23 mouse cellular contexts compared by ENCODE assay signal in the genomic region with DNA sequence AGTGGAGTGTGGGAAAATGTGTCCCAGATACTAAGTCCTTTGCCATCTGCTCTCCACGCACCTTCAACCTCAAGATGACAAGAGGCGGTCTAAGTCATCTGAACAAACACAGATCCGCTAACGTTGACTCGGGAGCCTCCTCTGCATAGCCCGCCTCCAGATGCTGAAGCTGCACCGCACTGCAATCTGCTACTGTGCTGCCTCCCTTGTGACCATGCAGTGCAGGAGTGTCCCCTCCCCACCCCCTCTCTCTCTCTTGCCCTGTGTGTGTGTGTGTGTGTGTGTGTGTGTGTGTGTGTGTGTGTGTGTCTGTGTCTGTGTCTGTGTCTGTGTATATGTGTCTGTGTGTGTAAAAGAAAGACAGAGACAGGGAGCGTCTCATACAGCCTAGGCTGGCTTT. TPM values are rescaled to one million over a fixed set of nuclear protein-coding genes. Genes with fewer than 3 reads are reported as not detected.
A peak's percentile ranks its signal among the peaks of the same experiment; 100 is the strongest.
DNase-seq lines count a peak whose midpoint lies in the region; ATAC-seq and TF ChIP-seq lines count a peak whose summit lies in the region.
"Had no signal": no experiment of that assay in that cellular context is flagged by ENCODE, and none has a peak within 500 bp of the region (broad histone marks: within the 10 kb centered on the region; RNA-seq: fewer than 3 reads in every experiment).

No protein-coding gene starts in this region.

- TF ChIP-seq POLR2A in brain, embryonic 14.5 days (IDR thresholded peaks at IDR 0.05; ENCODE audit: borderline replicate concordance, extremely low read depth, insufficient read depth, insufficient read length, poor library complexity, severe bottlenecking), result no peak

- H3K4me2 ChIP-seq in hindbrain, embryonic 15.5 days, result no peak overlapping the region
- no peak overlapping the region for H3K4me2 ChIP-seq in hindbrain, embryonic 13.5 days
- H3K4me2 ChIP-seq in midbrain, embryonic 11.5 days, result no peak overlapping the region
- H3K4me2 ChIP-seq in midbrain, postnatal 0 days (ENCODE audit: low read depth, low read length, poor library complexity, severe bottlenecking), result no peak overlapping the region
- H3K4me2 ChIP-seq: intestine, embryonic 15.5 days; limb, embryonic 15.5 days; lung, embryonic 14.5 days had no signal

- DNase-seq in midbrain, embryonic 11.5 days (ENCODE audit: low spot score, missing footprints), result no peak
- no peak for DNase-seq in midbrain, postnatal 0 days (ENCODE audit: low spot score)
- peak; percentile 38 for DNase-seq in Muller cell, postnatal 12 days (ENCODE audit: inconsistent ontology term)
- DNase-seq in brain, embryonic 14.5 days (ENCODE audit: low read depth), result peak; percentile 24
- no peak for DNase-seq in gastrocnemius, postnatal 36 days
- DNase-seq: adrenal gland, adult 8-10 months; B cell, adult 2 months; cerebellum, postnatal 25 days; gastrocnemius, adult 2 months; kidney, adult 8-10 months; lung, embryonic 14.5 days; thymus, postnatal 14 days had no signal

- no peaks in the 10 kb centered on the region for H3K36me3 ChIP-seq in hindbrain, embryonic 15.5 days
- H3K36me3 ChIP-seq in hindbrain, embryonic 13.5 days, result no peaks in the 10 kb centered on the region
- H3K36me3 ChIP-seq in midbrain, embryonic 11.5 days (ENCODE audit: control insufficient read depth, insufficient read depth, low read length), result no peaks in the 10 kb centered on the region
- H3K36me3 ChIP-seq in midbrain, postnatal 0 days (ENCODE audit: insufficient read depth, low read length), result no peaks in the 10 kb centered on the region
- H3K36me3 ChIP-seq: embryonic facial prominence, embryonic 10.5 days; heart, embryonic 10.5 days; intestine, embryonic 15.5 days; limb, embryonic 15.5 days had no signal

- 81% methylated on average over 8 of the region's 8 CpGs for WGBS in hindbrain, embryonic 15.5 days
- 79% methylated on average over 8 of the region's 8 CpGs for WGBS in hindbrain, embryonic 13.5 days
- 91% methylated on average over 8 of the region's 8 CpGs for WGBS in midbrain, embryonic 11.5 days
- 82% methylated on average over 8 of the region's 8 CpGs for WGBS in midbrain, postnatal 0 days

- no peak overlapping the region for H3K9ac ChIP-seq in hindbrain, embryonic 15.5 days
- no peak overlapping the region for H3K9ac ChIP-seq in hindbrain, embryonic 13.5 days
- no peak overlapping the region for H3K9ac ChIP-seq in midbrain, embryonic 11.5 days (ENCODE audit: low read length)
- H3K9ac ChIP-seq in midbrain, postnatal 0 days (replicated peaks; ENCODE audit: low read length, poor library complexity, severe bottlenecking), result no peak overlapping the region
- H3K9ac ChIP-seq: intestine, embryonic 15.5 days; limb, embryonic 15.5 days; liver, embryonic 14.5 days; lung, embryonic 14.5 days had no signal

- no peak overlapping the region for H3K4me3 ChIP-seq in hindbrain, embryonic 15.5 days
- H3K4me3 ChIP-seq in hindbrain, embryonic 13.5 days, result no peak overlapping the region
- no peak overlapping the region for H3K4me3 ChIP-seq in midbrain, embryonic 11.5 days (ENCODE audit: low read depth, low read length)
- no peak overlapping the region for H3K4me3 ChIP-seq in midbrain, postnatal 0 days (ENCODE audit: low read depth, low read length)
- H3K4me3 ChIP-seq: embryonic facial prominence, embryonic 10.5 days; gastrocnemius, adult 2 months; heart, embryonic 10.5 days; intestine, embryonic 15.5 days; limb, embryonic 15.5 days; megakaryocyte, embryonic 14.5 days; myocyte had no signal

- 0 out of 2 replicates have a peak, but pooled peaks have one; percentile 42 for ATAC-seq in hindbrain, embryonic 15.5 days (ENCODE audit: low FRiP score, low read depth)
- no peak for ATAC-seq in hindbrain, embryonic 13.5 days (ENCODE audit: low FRiP score)
- peak; percentile 23; the same call in 1 of the 2 replicates for ATAC-seq in midbrain, embryonic 11.5 days (ENCODE audit: low FRiP score)
- ATAC-seq in midbrain, postnatal 0 days (ENCODE audit: low FRiP score), result no peak; the same call in 1 of the 2 replicates
- no peak for ATAC-seq in megakaryocyte-erythroid progenitor cell, adult 5-6 weeks (replicated peaks; ENCODE audit: low FRiP score, low TSS enrichment, poor library complexity, severe bottlenecking)
- ATAC-seq: activated CD4-positive, CD25-positive, alpha-beta regulatory T cell, adult 4 months; intestine, embryonic 15.5 days had no signal

- intact Hi-C loops in gastrocnemius, postnatal 36 days (cut with DNase I), result no loop called here

- no peaks in the 10 kb centered on the region for H3K9me3 ChIP-seq in hindbrain, embryonic 15.5 days
- no peaks in the 10 kb centered on the region for H3K9me3 ChIP-seq in hindbrain, embryonic 13.5 days
- no peaks in the 10 kb centered on the region for H3K9me3 ChIP-seq in midbrain, embryonic 11.5 days (ENCODE audit: control insufficient read depth, low read length)
- H3K9me3 ChIP-seq in midbrain, postnatal 0 days (ENCODE audit: low read length), result no peaks in the 10 kb centered on the region
- H3K9me3 ChIP-seq: embryonic facial prominence, embryonic 10.5 days; heart, embryonic 10.5 days; intestine, embryonic 15.5 days; limb, embryonic 15.5 days; megakaryocyte, embryonic 14.5 days had no signal

- H3K27ac ChIP-seq in hindbrain, embryonic 15.5 days (replicated peaks), result no peak overlapping the region
- no peak overlapping the region for H3K27ac ChIP-seq in hindbrain, embryonic 13.5 days
- no peak overlapping the region for H3K27ac ChIP-seq in midbrain, embryonic 11.5 days (ENCODE audit: low read depth, low read length)
- no peak overlapping the region for H3K27ac ChIP-seq in midbrain, postnatal 0 days (ENCODE audit: low read depth, low read length)
- H3K27ac ChIP-seq: embryonic facial prominence, embryonic 10.5 days; gastrocnemius, adult 2 months; heart, embryonic 10.5 days; intestine, embryonic 15.5 days; limb, embryonic 15.5 days; liver, embryonic 14.5 days had no signal

- no peaks in the 10 kb centered on the region for H3K27me3 ChIP-seq in hindbrain, embryonic 15.5 days
- no peaks in the 10 kb centered on the region for H3K27me3 ChIP-seq in hindbrain, embryonic 13.5 days
- no peaks in the 10 kb centered on the region for H3K27me3 ChIP-seq in midbrain, embryonic 11.5 days (ENCODE audit: control insufficient read depth, insufficient read depth, low read length)
- no peaks in the 10 kb centered on the region for H3K27me3 ChIP-seq in midbrain, postnatal 0 days (ENCODE audit: insufficient read depth, low read length)
- H3K27me3 ChIP-seq: intestine, embryonic 15.5 days; limb, embryonic 15.5 days had no signal

- no peak for TF ChIP-seq CTCF in midbrain, postnatal 0 days (IDR thresholded peaks at IDR 0.05)
- TF ChIP-seq CTCF in brain, embryonic 14.5 days (IDR thresholded peaks at IDR 0.05; ENCODE audit: borderline replicate concordance, extremely low read depth, insufficient read depth, insufficient read length), result no peak

- no peaks in the 10 kb centered on the region for H3K4me1 ChIP-seq in hindbrain, embryonic 15.5 days (replicated peaks)
- H3K4me1 ChIP-seq in hindbrain, embryonic 13.5 days (replicated peaks), result no peaks in the 10 kb centered on the region
- no peaks in the 10 kb centered on the region for H3K4me1 ChIP-seq in midbrain, embryonic 11.5 days (ENCODE audit: control insufficient read depth, insufficient read depth, low read length)
- H3K4me1 ChIP-seq in midbrain, postnatal 0 days (ENCODE audit: insufficient read depth, low read length), result no peaks in the 10 kb centered on the region
- H3K4me1 ChIP-seq: intestine, embryonic 15.5 days; limb, embryonic 15.5 days had no signal

RNA-seq across cellular contexts. Expression of a gene that starts 32.8 kb away (rescaled TPM):
- polyA plus RNA-seq in hindbrain, embryonic 15.5 days (2015; fragmentation: Nextera tagmentation; extraction: Ambion mirVana), result 0.27 and 0.37 TPM in 2 replicates
- polyA plus RNA-seq in hindbrain, embryonic 13.5 days (2015; fragmentation: Nextera tagmentation; extraction: Ambion mirVana), result 0.06 and 0.29 TPM in 2 replicates
- polyA plus RNA-seq in midbrain, embryonic 11.5 days (2014; fragmentation: Nextera tagmentation; extraction: Ambion mirVana), result 0.40 TPM in 1 of 2 replicates, not detected in the other
- 0.28 and 0.38 TPM in 2 replicates for total RNA-seq in midbrain, postnatal 0 days (2014; rRNA removed)
- 0.49 and 0.70 TPM in 2 replicates for polyA plus RNA-seq in midbrain, postnatal 0 days (2015; fragmentation: Nextera tagmentation; extraction: Ambion mirVana)
- polyA plus RNA-seq in brain, embryonic 14.5 days (2012; rRNA removed), result 0.21 and 0.25 TPM in 2 replicates
- under 1 TPM in 1 of 2 experiments, not detected in 1; 0.05 TPM for total RNA-seq in gastrocnemius, postnatal 36 days (2021)
- total RNA-seq in megakaryocyte-erythroid progenitor cell, adult 5-6 weeks (2014; fragmentation: Nextera tagmentation), result 0.07 and 0.59 TPM in 2 replicates
- total RNA-seq in megakaryocyte-erythroid progenitor cell, adult 5-6 weeks (2017), result 0.30 TPM in 1 of 2 replicates, not detected in the other
- total RNA-seq: gastrocnemius, adult 2 months had no signal

RNA-seq across cellular contexts. Expression of a gene that starts 51.5 kb away (rescaled TPM):
- polyA plus RNA-seq in hindbrain, embryonic 15.5 days (2015; fragmentation: Nextera tagmentation; extraction: Ambion mirVana), result 74.7 and 82.9 TPM in 2 replicates
- polyA plus RNA-seq in hindbrain, embryonic 13.5 days (2015; fragmentation: Nextera tagmentation; extraction: Ambion mirVana), result 88.1 and 92.7 TPM in 2 replicates
- 70.1 and 71.1 TPM in 2 replicates for polyA plus RNA-seq in midbrain, embryonic 11.5 days (2014; fragmentation: Nextera tagmentation; extraction: Ambion mirVana)
- 39.5 and 79.8 TPM in 2 replicates for total RNA-seq in midbrain, postnatal 0 days (2014; rRNA removed)
- 73.6 and 84.3 TPM in 2 replicates for polyA plus RNA-seq in midbrain, postnatal 0 days (2015; fragmentation: Nextera tagmentation; extraction: Ambion mirVana)
- 46.6 and 51.6 TPM in 2 replicates for polyA plus RNA-seq in brain, embryonic 14.5 days (2012; rRNA removed)
- total RNA-seq in gastrocnemius, postnatal 36 days (2021), result 10 to 100 TPM; 33.3 to 42.1 TPM
- total RNA-seq in megakaryocyte-erythroid progenitor cell, adult 5-6 weeks (2014; fragmentation: Nextera tagmentation), result 57.0 and 80.6 TPM in 2 replicates
- total RNA-seq in megakaryocyte-erythroid progenitor cell, adult 5-6 weeks (2017), result 128 and 139 TPM in 2 replicates

Comparison
In these comparisons a context has a peak if more than half of its experiments do, and no peak if none do; other contexts are left out.
1. ATAC-seq: peak in hindbrain, embryonic 15.5 days (single experiment) and midbrain, embryonic 11.5 days (single experiment); none in hindbrain, embryonic 13.5 days (single experiment), midbrain, postnatal 0 days (single experiment) and megakaryocyte-erythroid progenitor cell, adult 5-6 weeks (single experiment).
2. DNase-seq: peak in Muller cell, postnatal 12 days (single experiment) and brain, embryonic 14.5 days (single experiment); none in midbrain, embryonic 11.5 days (single experiment), midbrain, postnatal 0 days (single experiment) and gastrocnemius, postnatal 36 days (0 of 2).